Mouse (Mus musculus) erythroblast, embryonic 14.5 days (primary cell): ENCODE data around the gene Zfp638. TPM values are rescaled to one million over a fixed set of nuclear protein-coding genes. Genes with fewer than 3 reads are reported as not detected.

ENCODE experiments used
- H3K27me3 ChIP-seq: 2 replicates; pipeline ENCODE4 v1.6.1; 2012; ENCODE audit warnings: inconsistent platforms; ENCODE audit not compliant: control insufficient read depth
- H3K36me3 ChIP-seq: 2 replicates; pipeline ENCODE4 v1.6.1; 2012; ENCODE audit warnings: mild to moderate bottlenecking, inconsistent platforms; ENCODE audit not compliant: control insufficient read depth
- H3K4me1 ChIP-seq: 2 replicates; pipeline ENCODE4 v1.6.1; 2012; ENCODE audit warnings: inconsistent platforms; ENCODE audit not compliant: control insufficient read depth
- H3K4me3 ChIP-seq: replicated peaks from 2 replicates; pipeline ENCODE3; 2012; ENCODE audit warnings: moderate library complexity, mild to moderate bottlenecking, inconsistent platforms
- H3K9me3 ChIP-seq: 2 replicates; pipeline ENCODE4 v1.6.1; 2012; ENCODE audit warnings: low read length, inconsistent platforms, mixed read lengths; ENCODE audit not compliant: control insufficient read depth
- GATA1 ChIP-seq: IDR thresholded peaks from 2 replicates; pipeline ENCODE4 v1.6.1; 2012; ENCODE audit warnings: low read length, inconsistent platforms, mixed read lengths
- TAL1 ChIP-seq: IDR thresholded peaks from 3 replicates; pipeline ENCODE4 v1.6.1; 2012; ENCODE audit warnings: low read length, inconsistent platforms, mixed read lengths
- polyA plus RNA-seq: library from polyadenylated mRNA; stranded (reverse); fragments of >175 nt; gene quantifications from 2 replicates; pipeline ENCODE4 v1.2.3, GENCODE M21; 2012

Gene Zfp638
- polyA plus RNA-seq, 1 experiment, result 0.57 TPM

- Histone ChIP-seq H3K27me3 (no peaks in the 10 kb centered on the region), H3K4me1 (no peaks in the 10 kb centered on the region), H3K9me3 (no peaks in the 10 kb centered on the region), H3K36me3 (no peaks in the 10 kb centered on the region), H3K4me3 (no peak overlapping the region)
- TF ChIP-seq TAL1 (no peak), GATA1 (no peak)
Observed at GRCm38 (mm10) chr6:83879815-83880214, 12.9 kb downstream of the Zfp638 start.

GRCm38 (mm10) chr6:83886789-83887188 lies 19.9 kb downstream of the Zfp638 start:
- H3K4me3 ChIP-seq, result no peak overlapping the region
- H3K27me3 ChIP-seq, result no peaks in the 10 kb centered on the region
- TF ChIP-seq GATA1, result no peak
- no peak for TF ChIP-seq TAL1
- no peaks in the 10 kb centered on the region for H3K9me3 ChIP-seq
- H3K4me1 ChIP-seq, result no peaks in the 10 kb centered on the region
- no peaks in the 10 kb centered on the region for H3K36me3 ChIP-seq

- no peak for TF ChIP-seq TAL1
- no peak for TF ChIP-seq GATA1
- Histone ChIP-seq H3K4me1 (no peaks in the 10 kb centered on the region), H3K27me3 (no peaks in the 10 kb centered on the region), H3K9me3 (no peaks in the 10 kb centered on the region), H3K36me3 (no peaks in the 10 kb centered on the region), H3K4me3 (no peak overlapping the region)
Observed at GRCm38 (mm10) chr6:83888802-83889201, 21.9 kb downstream of the Zfp638 start.

GRCm38 (mm10) chr6:83890281-83891015 lies 23.5 kb downstream of the Zfp638 start:
- Histone ChIP-seq H3K4me3 (no peak overlapping the region), H3K4me1 (no peaks in the 10 kb centered on the region), H3K36me3 (no peaks in the 10 kb centered on the region), H3K9me3 (no peaks in the 10 kb centered on the region), H3K27me3 (no peaks in the 10 kb centered on the region)
- TF ChIP-seq TAL1 (no peak), GATA1 (no peak)

- TF ChIP-seq GATA1 (no peak), TAL1 (no peak)
- Histone ChIP-seq H3K36me3 (no peaks in the 10 kb centered on the region), H3K9me3 (no peaks in the 10 kb centered on the region), H3K27me3 (no peaks in the 10 kb centered on the region), H3K4me1 (no peaks in the 10 kb centered on the region), H3K4me3 (no peak overlapping the region)
Observed at GRCm38 (mm10) chr6:83891251-83891650, 24.3 kb downstream of the Zfp638 start.

GRCm38 (mm10) chr6:83891687-83892086 lies 24.8 kb downstream of the Zfp638 start:
- H3K36me3 ChIP-seq, result no peaks in the 10 kb centered on the region
- H3K27me3 ChIP-seq, result no peaks in the 10 kb centered on the region

GRCm38 (mm10) chr6:83893086-83893485 lies 26.2 kb downstream of the Zfp638 start:
- Histone ChIP-seq H3K9me3 (no peaks in the 10 kb centered on the region), H3K27me3 (no peaks in the 10 kb centered on the region), H3K4me1 (no peaks in the 10 kb centered on the region), H3K36me3 (no peaks in the 10 kb centered on the region), H3K4me3 (no peak overlapping the region)
- TF ChIP-seq TAL1 (no peak), GATA1 (no peak)

More at GRCm38 (mm10) chr6:83891687-83892086, 24.8 kb downstream of the Zfp638 start:
- TF ChIP-seq GATA1, result no peak
- no peak for TF ChIP-seq TAL1
- no peak overlapping the region for H3K4me3 ChIP-seq
- H3K4me1 ChIP-seq, result no peaks in the 10 kb centered on the region
- no peaks in the 10 kb centered on the region for H3K9me3 ChIP-seq

- H3K4me3 ChIP-seq, result no peak overlapping the region
- no peaks in the 10 kb centered on the region for H3K27me3 ChIP-seq
- H3K36me3 ChIP-seq, result no peaks in the 10 kb centered on the region
- H3K4me1 ChIP-seq, result no peaks in the 10 kb centered on the region
- H3K9me3 ChIP-seq, result no peaks in the 10 kb centered on the region
- no peak for TF ChIP-seq TAL1
- no peak for TF ChIP-seq GATA1
Observed at GRCm38 (mm10) chr6:83893584-83893983, 26.7 kb downstream of the Zfp638 start.

GRCm38 (mm10) chr6:83899142-83899541 lies 32.2 kb downstream of the Zfp638 start:
- H3K36me3 ChIP-seq, result no peaks in the 10 kb centered on the region
- no peak overlapping the region for H3K4me3 ChIP-seq
- no peaks in the 10 kb centered on the region for H3K9me3 ChIP-seq
- H3K4me1 ChIP-seq, result no peaks in the 10 kb centered on the region
- TF ChIP-seq TAL1 (no peak), GATA1 (no peak)
- H3K27me3 ChIP-seq, result no peaks in the 10 kb centered on the region
